Mouse (Mus musculus) myocyte (in vitro differentiated cells): ENCODE data around the gene Hs1bp3.

Experiments
- CEBPB ChIP-seq: IDR thresholded peaks from 2 replicates; pipeline ENCODE4 v1.6.1; 2011; ENCODE audit warnings: mild to moderate bottlenecking, moderate library complexity; ENCODE audit not compliant: poor library complexity, insufficient read depth, severe bottlenecking
- E2F4 ChIP-seq: IDR thresholded peaks from one replicate; pipeline ENCODE4 v1.6.1; 2011; ENCODE audit warnings: mild to moderate bottlenecking, control low read depth, moderate library complexity; ENCODE audit not compliant: insufficient read depth
- MAX ChIP-seq: IDR thresholded peaks from one replicate; pipeline ENCODE4 v1.6.1; 2011; ENCODE audit warnings: low read depth, mild to moderate bottlenecking, control low read depth
- MYOD1 ChIP-seq, 3 experiments: IDR thresholded peaks; one replicate each; pipeline ENCODE4 v1.6.1; 2011; ENCODE audit warnings: control low read depth in 2 of 3, low read depth in 2 of 3, mild to moderate bottlenecking in 2 of 3, moderate library complexity in 1 of 3; ENCODE audit not compliant: insufficient read length in 2 of 3, control insufficient read depth in 1 of 3
- POLR2A ChIP-seq: IDR thresholded peaks from one replicate; pipeline ENCODE4 v1.6.1; 2011; ENCODE audit warnings: low read depth, mild to moderate bottlenecking, control low read depth, moderate library complexity; ENCODE audit not compliant: insufficient read length
- POLR2AphosphoS2 ChIP-seq: IDR thresholded peaks from one replicate; pipeline ENCODE4 v1.6.1; 2011; ENCODE audit warnings: low read depth, control low read depth; ENCODE audit not compliant: insufficient read length
- REST ChIP-seq: IDR thresholded peaks from one replicate; pipeline ENCODE4 v1.6.1; 2011; ENCODE audit warnings: mild to moderate bottlenecking, control low read depth, moderate library complexity; ENCODE audit not compliant: insufficient read depth, insufficient read length
- SRF ChIP-seq: IDR thresholded peaks from one replicate; pipeline ENCODE4 v1.6.1; 2011; ENCODE audit warnings: low read depth; ENCODE audit not compliant: control insufficient read depth, insufficient read length
- TCF12 ChIP-seq: IDR thresholded peaks from one replicate; pipeline ENCODE4 v1.6.1; 2011; ENCODE audit warnings: mild to moderate bottlenecking, control low read depth; ENCODE audit not compliant: poor library complexity, insufficient read depth, severe bottlenecking
- USF1 ChIP-seq: IDR thresholded peaks from one replicate; pipeline ENCODE4 v1.6.1; 2011; ENCODE audit warnings: low read depth, mild to moderate bottlenecking, control low read depth, moderate library complexity

DNA sequence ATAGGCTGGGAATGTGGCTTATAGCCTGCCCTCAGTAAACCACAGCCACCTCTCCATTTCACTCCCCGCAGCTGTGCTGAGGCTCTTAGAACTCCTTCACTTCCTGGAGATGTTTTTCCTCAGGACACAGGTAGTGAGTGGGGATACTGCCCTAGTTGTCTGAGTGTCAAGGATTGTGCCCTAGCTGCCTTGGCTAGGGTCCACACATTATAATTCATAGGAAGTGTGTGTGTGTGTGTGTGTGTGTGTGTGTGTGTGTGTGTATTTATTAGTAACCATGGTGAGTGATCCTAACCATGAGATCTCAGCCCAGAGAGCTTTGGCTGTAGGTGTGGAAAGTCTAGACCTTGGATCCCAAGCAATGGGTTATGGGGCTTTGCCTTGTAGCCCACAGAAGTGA, 74.0 kb downstream of the Hs1bp3 start:
- TF ChIP-seq USF1 (no peak), POLR2A (no peak), MYOD1 (IDR thresholded peaks at IDR 0.05; ENCODE audit: control insufficient read depth in 1 of 3, insufficient read length in 2 of 3, low read depth in 2 of 3) (no peak), POLR2AphosphoS2 (no peak), REST (no peak), CEBPB (no peak), TCF12 (no peak), E2F4 (no peak), SRF (no peak), MAX (no peak)
